Mouse (Mus musculus) cerebellum, postnatal 10 days (tissue): Measurements from ENCODE around the gene Epb41l2.

Experiments used
- DNase-seq, 2 experiments: peaks; one replicate each; pipeline ENCODE4 v3.0.0; 2021; ENCODE audit warnings: mixed read lengths in 2 of 2

Epb41l2 gene

GRCm38 (mm10) chr10:25437586-25438298 is 78.1 kb downstream of the Epb41l2 start:
- no peak for DNase-seq

DNA sequence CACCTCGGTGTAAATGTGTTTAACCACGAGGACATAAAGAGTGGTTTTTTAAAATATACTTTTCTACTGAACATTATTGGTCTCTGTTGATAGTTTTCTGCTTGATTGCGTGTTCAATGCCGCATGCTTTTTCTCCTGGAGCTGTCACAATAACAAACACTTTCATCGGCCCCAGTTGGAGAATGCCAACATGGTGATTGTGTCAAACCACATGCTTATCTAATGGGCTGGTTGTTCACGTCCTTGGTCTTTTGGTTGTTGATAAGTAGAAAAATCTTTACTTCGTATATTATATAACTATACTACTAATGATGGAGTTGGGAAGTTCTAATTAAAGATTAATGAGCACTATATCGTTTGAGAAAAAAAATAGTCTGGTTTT is 78.7 kb downstream of the Epb41l2 start:
- no peak for DNase-seq

- no peak for DNase-seq
Measured at GRCm38 (mm10) chr10:25439163-25439562, 79.6 kb downstream of the Epb41l2 start.

GRCm38 (mm10) chr10:25439856-25440255 is 80.3 kb downstream of the Epb41l2 start:
- no peak for DNase-seq

- DNase-seq, result no peak
Measured at GRCm38 (mm10) chr10:25441405-25441804, 81.8 kb downstream of the Epb41l2 start.

- DNase-seq, result no peak
Measured at GRCm38 (mm10) chr10:25443626-25444025, 84.0 kb downstream of the Epb41l2 start.

DNA sequence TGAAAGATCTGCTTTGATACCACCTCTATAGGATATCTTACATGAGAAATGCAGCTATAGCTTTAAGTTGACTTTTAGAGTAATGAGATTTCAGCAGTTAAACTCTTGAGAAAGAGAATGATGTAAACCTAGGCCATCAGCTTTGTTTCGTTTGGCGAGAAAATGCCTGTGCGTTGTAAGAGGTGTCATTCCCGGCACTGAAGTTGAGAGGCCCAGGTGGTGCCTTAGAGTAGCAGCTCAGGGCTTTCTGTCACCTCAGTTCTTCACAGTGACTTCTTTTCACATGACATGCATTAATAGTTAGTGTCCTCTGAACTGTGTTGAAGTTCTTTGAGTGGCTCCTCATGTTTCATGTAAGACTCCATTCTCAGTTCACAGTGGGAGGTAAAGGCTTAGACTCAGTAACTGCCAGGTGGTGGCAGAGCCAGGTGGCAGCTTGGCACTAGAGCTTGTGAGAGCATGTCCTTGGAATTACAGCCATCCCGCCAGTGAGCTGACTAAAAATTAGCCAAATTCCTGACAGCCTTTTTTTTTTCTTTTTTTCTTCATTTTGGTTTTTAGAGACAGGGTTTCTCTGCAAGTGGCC is 84.7 kb downstream of the Epb41l2 start:
- DNase-seq, result peak; percentile 44 to 49

DNA sequence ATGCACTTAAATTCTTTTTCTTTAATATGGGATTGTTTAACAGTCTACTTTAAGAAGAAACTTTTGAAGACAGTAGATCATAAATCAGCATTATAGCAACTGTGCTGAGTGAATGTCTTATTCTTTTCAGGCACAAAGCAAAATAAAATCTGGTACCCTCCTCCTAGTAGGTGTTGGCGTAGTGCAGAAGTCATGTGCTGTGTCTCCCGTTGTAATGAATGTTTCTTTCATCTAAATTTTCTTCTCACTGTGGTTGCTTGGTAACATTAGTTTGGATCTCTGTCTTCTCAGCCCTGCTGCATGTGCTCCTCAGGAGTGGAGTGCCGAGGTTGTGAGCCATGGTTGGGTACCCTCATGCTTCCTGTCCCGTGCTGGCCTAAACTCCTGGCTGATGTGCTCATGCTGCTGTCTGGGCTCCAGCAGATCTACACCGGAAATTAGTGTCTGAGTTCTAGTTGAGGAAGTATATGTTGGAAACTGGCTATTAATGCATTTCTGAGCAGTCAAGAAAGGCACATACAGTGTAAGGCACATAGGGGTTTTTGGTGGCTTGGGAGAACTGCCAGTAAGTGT is 87.4 kb downstream of the Epb41l2 start:
- no peak for DNase-seq

GRCm38 (mm10) chr10:25448676-25449075 is 89.1 kb downstream of the Epb41l2 start:
- no peak for DNase-seq

DNA sequence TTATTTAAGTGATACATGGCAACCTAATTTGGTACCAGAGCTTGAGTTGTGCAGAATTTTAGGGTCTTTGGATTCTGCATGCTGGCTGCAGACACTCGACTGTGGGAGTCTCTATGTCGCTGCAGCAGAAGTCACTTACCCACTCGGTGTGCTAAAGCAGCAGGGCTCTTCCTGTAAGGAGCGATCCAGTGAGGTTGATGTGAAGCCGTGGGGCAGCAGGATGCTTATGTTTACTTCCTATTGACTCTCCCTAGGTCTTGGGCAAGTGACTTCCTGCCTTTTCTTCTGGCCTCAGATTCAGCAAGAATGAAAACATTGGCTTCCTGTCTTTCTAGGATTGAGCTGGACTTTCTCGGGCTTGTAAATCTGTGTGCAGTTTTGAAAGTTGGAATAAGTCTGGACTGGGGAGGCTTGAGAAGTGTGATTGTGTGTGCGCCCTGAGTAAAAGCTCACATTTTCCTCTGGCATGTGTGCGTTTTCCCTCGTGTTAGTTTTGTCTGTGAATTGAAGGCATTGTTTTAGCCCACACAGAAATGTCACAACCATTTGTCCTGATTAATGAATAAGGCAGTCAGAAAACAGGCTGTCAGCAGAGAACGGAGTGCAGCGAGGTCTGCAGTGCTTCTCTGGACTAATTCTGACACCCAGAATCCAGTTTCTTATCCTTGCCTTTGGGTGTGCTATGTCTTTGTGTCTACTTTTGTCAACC is 89.9 kb downstream of the Epb41l2 start:
- DNase-seq, result no peak

- no peak for DNase-seq
Measured at GRCm38 (mm10) chr10:25453150-25453549, 93.6 kb downstream of the Epb41l2 start.

GRCm38 (mm10) chr10:25453772-25454171 is 94.2 kb downstream of the Epb41l2 start:
- DNase-seq, result no peak

- DNase-seq, result no peak
Measured at GRCm38 (mm10) chr10:25457118-25457517, 97.5 kb downstream of the Epb41l2 start.

- DNase-seq, result no peak
Measured at GRCm38 (mm10) chr10:25457996-25458395, 98.4 kb downstream of the Epb41l2 start.

- DNase-seq, result no peak
Measured at GRCm38 (mm10) chr10:25461832-25462231, 102.2 kb downstream of the Epb41l2 start.

- no peak for DNase-seq
Measured at GRCm38 (mm10) chr10:25462669-25463068, 103.1 kb downstream of the Epb41l2 start.

DNA sequence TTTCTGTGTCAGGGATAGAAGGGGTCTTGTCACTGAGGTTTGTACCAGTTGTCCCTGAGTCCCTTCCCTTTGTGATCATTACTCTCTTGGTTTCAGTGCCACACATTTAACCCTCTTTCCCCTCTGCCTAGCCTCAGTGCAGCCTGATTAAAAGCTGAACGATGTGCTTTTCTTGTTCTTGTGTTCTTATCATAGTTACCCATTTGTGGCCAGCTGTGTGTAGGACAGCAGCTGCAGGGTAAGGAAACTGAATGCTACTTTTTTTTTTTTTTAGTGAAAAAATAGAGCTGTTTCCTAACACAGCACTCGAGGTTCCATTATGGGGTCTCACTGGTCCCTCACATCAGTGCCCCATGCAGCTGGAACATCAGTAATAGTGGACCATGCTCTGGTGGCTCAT is 106.9 kb downstream of the Epb41l2 start:
- DNase-seq, result no peak

GRCm38 (mm10) chr10:25471944-25472343 is 112.3 kb downstream of the Epb41l2 start:
- no peak for DNase-seq

- DNase-seq, result no peak
Measured at GRCm38 (mm10) chr10:25479716-25480115, 120.1 kb downstream of the Epb41l2 start.

GRCm38 (mm10) chr10:25482791-25483190 is 123.2 kb downstream of the Epb41l2 start:
- DNase-seq, result no peak

GRCm38 (mm10) chr10:25488456-25488855 is 128.9 kb downstream of the Epb41l2 start:
- DNase-seq, result peak; percentile 80 to 84

DNA sequence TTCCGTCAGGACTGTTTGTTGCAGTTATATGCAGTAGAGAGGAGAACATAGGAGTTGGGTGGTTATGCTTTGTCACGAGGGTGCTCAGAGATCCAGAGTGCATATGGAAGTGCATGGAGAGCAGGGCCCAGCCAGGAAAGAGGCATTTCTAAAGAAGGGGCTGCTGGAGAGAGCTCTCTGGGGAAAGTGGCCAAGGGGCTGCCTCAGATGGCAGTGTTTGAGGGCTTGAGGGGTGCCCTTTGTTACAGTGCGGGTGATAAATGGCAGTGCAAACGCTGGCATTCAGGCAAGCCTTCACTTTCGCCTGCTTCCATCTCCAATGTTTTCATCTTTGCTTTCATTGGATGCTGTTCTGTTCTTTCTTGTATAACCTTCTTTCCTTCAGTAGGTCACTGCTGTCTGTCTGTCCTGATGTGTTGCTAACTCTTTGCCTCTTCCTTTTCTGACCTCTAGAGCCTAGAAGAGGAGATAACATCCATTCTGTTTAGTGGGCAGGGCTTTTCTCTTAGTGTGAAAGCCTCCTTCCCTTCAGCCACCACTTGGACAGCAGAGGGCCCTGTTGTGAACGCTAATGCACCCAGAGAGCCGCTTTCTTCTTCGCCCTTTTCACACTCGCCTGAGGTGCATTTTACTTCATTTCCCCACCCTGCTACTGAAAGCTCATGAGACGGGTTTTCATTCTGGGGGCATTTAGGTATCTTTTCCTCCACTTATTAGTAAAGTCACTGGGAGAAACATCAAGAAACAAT is 139.9 kb downstream of the Epb41l2 start:
- peak; percentile 17 to 28 for DNase-seq

- no peak for DNase-seq
Measured at GRCm38 (mm10) chr10:25503250-25503649, 143.7 kb downstream of the Epb41l2 start.
